Mouse (Mus musculus): ENCODE measurements around the gene Tomm22.
"Not testable (repeated sequence)": the region's sequence is repeated elsewhere in the genome, so short reads cannot be mapped to it uniquely, and the experiment has no call there.

The Tomm22 gene

GRCm38 (mm10) chr15:79670249-79670971, at the start of gene Tomm22:
Gene Tomm22, plus strand, starts transcription at chr15:79670861.
- ATAC-seq (ENCODE audit: insufficient number of reproducible peaks, low FRiP score, low TSS enrichment), result peak; percentile 97

GRCm38 (mm10) chr15:79630471-79630870, 40.2 kb upstream of the Tomm22 start:
- no peak for ATAC-seq (ENCODE audit: insufficient number of reproducible peaks, low FRiP score, low TSS enrichment)

- no peak for ATAC-seq (ENCODE audit: insufficient number of reproducible peaks, low FRiP score, low TSS enrichment)
These were observed 29.4 kb upstream of the Tomm22 start for GRCm38 (mm10) chr15:79641135-79641817.

- ATAC-seq (ENCODE audit: insufficient number of reproducible peaks, low FRiP score, low TSS enrichment), result no peak
These were observed 25.2 kb upstream of the Tomm22 start for GRCm38 (mm10) chr15:79645483-79645882.

GRCm38 (mm10) chr15:79648130-79648529, 22.5 kb upstream of the Tomm22 start:
- no peak for ATAC-seq (ENCODE audit: insufficient number of reproducible peaks, low FRiP score, low TSS enrichment)

- no peak for ATAC-seq (ENCODE audit: insufficient number of reproducible peaks, low FRiP score, low TSS enrichment)
These were observed 20.1 kb upstream of the Tomm22 start for GRCm38 (mm10) chr15:79650569-79650968.

- no peak for ATAC-seq (ENCODE audit: insufficient number of reproducible peaks, low FRiP score, low TSS enrichment)
These were observed 19.2 kb upstream of the Tomm22 start for GRCm38 (mm10) chr15:79651481-79651880.

- no peak for ATAC-seq (ENCODE audit: insufficient number of reproducible peaks, low FRiP score, low TSS enrichment)
These were observed 14.2 kb upstream of the Tomm22 start for GRCm38 (mm10) chr15:79656451-79656850.

GRCm38 (mm10) chr15:79657837-79658530, 12.7 kb upstream of the Tomm22 start:
- ATAC-seq (ENCODE audit: insufficient number of reproducible peaks, low FRiP score, low TSS enrichment), result 0 out of 2 replicates have a peak, but pooled peaks have one; percentile 42

GRCm38 (mm10) chr15:79658531-79659375, 11.9 kb upstream of the Tomm22 start, which contains the start of the genes Fam227a and Cby1:
Gene Fam227a, minus strand, starts transcription at chr15:79658956.
Gene Cby1, plus strand, starts transcription at chr15:79659199.
- peak; percentile 91 for ATAC-seq (ENCODE audit: insufficient number of reproducible peaks, low FRiP score, low TSS enrichment)

DNA sequence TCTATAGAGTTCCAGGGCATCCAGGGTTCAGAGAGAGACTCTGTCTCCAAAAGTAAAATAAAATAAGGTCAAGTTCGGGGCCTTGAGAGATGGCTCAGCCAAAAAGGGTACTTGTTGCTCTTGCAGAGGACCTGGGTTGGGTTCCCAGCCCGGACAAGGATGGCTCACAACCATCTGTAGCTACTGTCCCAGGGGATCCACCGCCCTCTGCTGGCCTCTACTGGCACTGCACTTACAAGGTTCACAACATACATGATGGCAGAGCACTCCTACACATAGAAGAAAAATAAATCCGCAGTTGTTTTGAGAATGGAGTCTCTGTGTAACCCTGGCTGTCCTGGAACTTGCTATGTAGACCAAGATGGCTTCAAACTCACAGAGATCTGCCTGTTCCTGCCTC, 8.8 kb upstream of the Tomm22 start:
- ATAC-seq (ENCODE audit: insufficient number of reproducible peaks, low FRiP score, low TSS enrichment), result no peak

DNA sequence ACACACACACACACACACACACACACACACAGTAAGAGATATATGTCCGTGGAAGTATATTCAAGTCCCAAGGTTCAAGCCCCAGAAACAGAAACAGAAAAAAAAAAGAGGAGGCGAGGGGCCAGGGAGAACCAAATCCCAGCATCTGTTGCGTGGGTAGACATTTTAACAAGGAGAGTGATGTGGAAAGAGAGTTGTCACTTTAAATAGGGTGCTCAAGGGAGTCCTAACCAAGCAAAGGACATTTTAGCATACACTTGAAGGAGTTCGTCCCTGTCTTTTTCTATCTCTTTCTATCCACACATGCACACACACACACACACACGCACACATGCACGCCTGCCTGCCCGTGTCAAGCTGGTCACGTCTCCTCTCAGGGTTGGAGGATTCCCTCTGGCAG, 6.0 kb upstream of the Tomm22 start:
- ATAC-seq (ENCODE audit: insufficient number of reproducible peaks, low FRiP score, low TSS enrichment), result no peak

- no peak for ATAC-seq (ENCODE audit: insufficient number of reproducible peaks, low FRiP score, low TSS enrichment)
These were observed 1.5 kb upstream of the Tomm22 start for GRCm38 (mm10) chr15:79669195-79669594.

GRCm38 (mm10) chr15:79670972-79671299, 275 bp downstream of the Tomm22 start:
- ATAC-seq (ENCODE audit: insufficient number of reproducible peaks, low FRiP score, low TSS enrichment), result peak; percentile 17; the same call in 1 of the 2 replicates

- not testable (repeated sequence) for ATAC-seq (ENCODE audit: insufficient number of reproducible peaks, low FRiP score, low TSS enrichment)
These were observed 1.2 kb downstream of the Tomm22 start for GRCm38 (mm10) chr15:79671828-79672348.

GRCm38 (mm10) chr15:79677936-79678335, 7.3 kb downstream of the Tomm22 start:
- no peak for ATAC-seq (ENCODE audit: insufficient number of reproducible peaks, low FRiP score, low TSS enrichment)

DNA sequence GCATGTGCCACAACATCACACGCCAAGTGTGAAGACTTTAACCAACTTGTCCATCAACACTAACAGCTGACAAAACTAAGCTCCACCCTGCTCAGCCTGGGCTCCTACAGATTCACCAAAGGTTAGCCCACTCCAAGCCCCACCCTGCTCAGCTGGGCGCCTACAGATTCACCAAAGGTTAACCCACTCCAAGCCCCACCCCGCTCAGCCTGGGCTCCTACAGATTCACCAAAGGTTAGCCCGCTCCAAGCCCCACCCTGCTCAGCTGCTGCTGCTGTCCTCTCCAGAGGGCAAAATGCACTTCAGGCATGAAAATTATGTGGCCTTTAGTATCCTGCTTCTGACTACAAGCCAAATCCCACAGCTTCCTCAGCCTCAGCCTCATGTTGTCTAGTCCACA, 11.3 kb downstream of the Tomm22 start:
- no peak for ATAC-seq (ENCODE audit: insufficient number of reproducible peaks, low FRiP score, low TSS enrichment)

GRCm38 (mm10) chr15:79683146-79683545, 12.5 kb downstream of the Tomm22 start:
- ATAC-seq (ENCODE audit: insufficient number of reproducible peaks, low FRiP score, low TSS enrichment), result no peak

GRCm38 (mm10) chr15:79683707-79684465, 13.2 kb downstream of the Tomm22 start:
- ATAC-seq (ENCODE audit: insufficient number of reproducible peaks, low FRiP score, low TSS enrichment), result no peak

All from cerebellum, adult (tissue).